Mouse (Mus musculus) C2C12 (cell line): ENCODE measurements around the gene Akap7. TPM values are rescaled to one million over a fixed set of nuclear protein-coding genes. Genes with fewer than 3 reads are reported as not detected.

Experiments used
- H3K27me3 ChIP-seq: one replicate; pipeline ENCODE4 v1.6.1; 2011; ENCODE audit not compliant: control insufficient read depth, insufficient read depth, insufficient read length
- H3K36me3 ChIP-seq: one replicate; pipeline ENCODE4 v1.6.1; 2011; ENCODE audit not compliant: control insufficient read depth, insufficient read depth
- H3K4me3 ChIP-seq: one replicate; pipeline ENCODE4 v1.5.1; 2011; ENCODE audit warnings: mild to moderate bottlenecking, control low read depth; ENCODE audit not compliant: poor library complexity, insufficient read depth, severe bottlenecking
- H3K79me2 ChIP-seq: one replicate; pipeline ENCODE4 v1.6.1; 2011; ENCODE audit not compliant: control insufficient read depth, insufficient read depth
- H3K79me3 ChIP-seq: one replicate; pipeline ENCODE4 v1.6.1; 2011; ENCODE audit warnings: low read depth, control low read depth
- H3ac ChIP-seq: one replicate; pipeline ENCODE3; 2011; ENCODE audit warnings: low read depth; ENCODE audit not compliant: control insufficient read depth, insufficient read length
- CEBPB ChIP-seq: IDR thresholded peaks from one replicate; pipeline ENCODE4 v1.6.1; 2011; ENCODE audit warnings: low read depth, mild to moderate bottlenecking, control low read depth, moderate library complexity
- CTCF ChIP-seq: IDR thresholded peaks from one replicate; pipeline ENCODE4 v1.5.1; 2011; ENCODE audit not compliant: control insufficient read depth, insufficient read depth, insufficient read length
- FOSL1 ChIP-seq: IDR thresholded peaks from one replicate; pipeline ENCODE4 v1.8.0; 2011; ENCODE audit warnings: mild to moderate bottlenecking, low read length; ENCODE audit not compliant: poor library complexity, insufficient read depth, severe bottlenecking
- MAX ChIP-seq: IDR thresholded peaks from one replicate; pipeline ENCODE4 v1.6.1; 2011; ENCODE audit warnings: mild to moderate bottlenecking, control low read depth
- MYOD1 ChIP-seq: IDR thresholded peaks from one replicate; pipeline ENCODE4 v1.6.1; 2011; ENCODE audit warnings: low read depth; ENCODE audit not compliant: control insufficient read depth, insufficient read length
- MYOG ChIP-seq: IDR thresholded peaks from one replicate; pipeline ENCODE4 v1.6.1; 2011; ENCODE audit not compliant: control insufficient read depth, insufficient read length; ENCODE audit errors: extremely low read depth
- USF1 ChIP-seq: IDR thresholded peaks from one replicate; pipeline ENCODE4 v1.6.1; 2011; ENCODE audit warnings: low read depth, mild to moderate bottlenecking, control low read depth, moderate library complexity
- polyA plus RNA-seq: library from polyadenylated mRNA; unstranded; fragments of >200 nt; fragmentation: generic; extraction: Trizol; gene quantifications from one replicate; pipeline ENCODE4 v1.2.1, GENCODE M21; 2012; ENCODE audit warnings: missing spikeins

The Akap7 gene
- polyA plus RNA-seq, 1 experiment: 4.6 TPM

DNA sequence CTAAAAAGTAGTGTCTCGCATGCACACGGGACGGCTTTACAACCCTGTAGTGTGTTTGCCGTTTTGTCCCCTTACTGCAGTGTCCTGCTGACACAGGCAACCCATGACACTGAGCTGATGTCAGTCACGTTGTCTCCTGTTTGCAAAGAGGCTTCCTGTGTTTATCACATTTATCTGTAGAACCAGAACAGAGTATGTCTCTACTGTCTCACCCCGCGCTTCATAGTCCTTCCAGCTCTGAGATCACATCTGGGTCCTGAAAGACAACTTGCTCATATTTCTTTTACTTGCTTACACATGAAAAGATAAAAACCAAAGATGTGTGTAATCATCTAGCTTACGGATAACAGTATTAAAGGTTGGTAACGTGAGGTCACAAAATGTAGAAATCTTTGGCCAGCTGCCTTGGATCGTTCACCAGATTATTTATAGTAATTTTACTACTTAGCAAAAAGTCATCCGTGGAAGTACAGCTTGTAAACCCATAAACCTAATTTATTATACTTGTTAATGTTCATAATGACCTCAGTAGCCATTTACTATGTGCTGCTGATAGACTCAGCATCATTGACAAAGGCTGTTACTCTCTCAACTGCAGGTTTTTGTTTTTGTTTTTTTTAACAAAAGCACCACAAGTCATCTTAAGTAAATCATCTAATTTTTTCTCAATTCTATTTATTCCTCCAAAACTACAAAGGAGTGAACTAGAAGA is 22.4 kb downstream of the Akap7 start:
- Histone ChIP-seq H3K79me2 (no peaks in the 10 kb centered on the region), H3K4me3 (no peak overlapping the region), H3K36me3 (no peaks in the 10 kb centered on the region), H3K79me3 (no peaks in the 10 kb centered on the region), H3K27me3 (no peaks in the 10 kb centered on the region), H3ac (no peak overlapping the region)
- TF ChIP-seq USF1 (no peak), CTCF (no peak), FOSL1 (no peak)

DNA sequence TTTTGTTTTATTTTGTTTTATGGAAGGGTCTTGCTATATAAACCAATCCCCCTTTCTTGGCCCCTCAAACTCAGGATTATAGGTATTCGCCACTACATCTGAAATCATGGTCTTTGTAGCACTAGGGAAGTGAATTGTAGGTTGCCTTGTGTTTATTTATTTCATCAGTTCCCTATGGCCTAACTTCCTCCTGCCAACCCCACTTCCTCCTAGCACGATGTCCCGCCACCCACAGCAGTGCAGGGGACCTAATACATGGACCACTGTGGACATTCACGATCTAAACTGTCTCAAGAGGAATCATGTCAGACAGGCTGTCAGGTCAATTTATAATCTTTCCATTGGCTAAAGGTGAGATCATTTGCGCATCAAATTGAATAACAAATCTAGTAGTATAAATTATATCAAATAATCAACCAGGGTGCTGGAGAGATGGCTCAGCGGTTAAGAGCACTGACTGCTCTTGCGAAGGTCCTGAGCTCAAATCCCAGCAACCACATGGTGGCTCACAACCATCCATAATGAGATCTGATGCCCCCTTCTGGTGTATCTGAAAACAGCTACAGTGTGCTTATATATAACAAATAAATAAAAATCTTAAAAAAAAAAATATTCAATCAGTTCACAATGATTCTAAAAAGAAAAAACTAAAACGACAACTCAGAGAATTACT is 23.1 kb downstream of the Akap7 start:
- Histone ChIP-seq H3K79me3 (no peaks in the 10 kb centered on the region), H3K79me2 (no peaks in the 10 kb centered on the region), H3K4me3 (no peak overlapping the region), H3K27me3 (no peaks in the 10 kb centered on the region), H3ac (no peak overlapping the region), H3K36me3 (no peaks in the 10 kb centered on the region)
- TF ChIP-seq MYOG (no peak), USF1 (no peak), CEBPB (no peak), FOSL1 (no peak), MYOD1 (no peak), MAX (no peak), CTCF (no peak)

DNA sequence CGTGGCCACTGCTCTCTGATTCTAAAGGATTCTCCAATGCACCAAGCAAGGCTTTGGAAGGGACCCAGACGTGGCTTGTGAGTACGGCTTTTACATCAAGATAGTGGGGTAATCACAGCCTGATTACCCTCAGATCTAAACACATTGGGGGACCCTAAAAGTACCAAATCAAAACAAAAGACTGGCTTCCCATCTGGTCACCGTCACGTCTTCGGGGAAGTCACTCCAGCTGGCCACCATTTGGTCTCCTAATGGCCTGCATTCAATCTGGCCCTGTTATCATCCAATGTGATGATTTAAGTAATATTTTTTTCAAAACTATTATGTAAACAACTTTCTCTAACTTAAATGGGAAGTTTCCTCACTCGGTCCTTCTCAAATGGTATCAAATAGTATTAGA is 24.3 kb downstream of the Akap7 start:
- Histone ChIP-seq H3ac (no peak overlapping the region), H3K79me2 (no peaks in the 10 kb centered on the region), H3K27me3 (no peaks in the 10 kb centered on the region), H3K36me3 (no peaks in the 10 kb centered on the region), H3K79me3 (no peaks in the 10 kb centered on the region), H3K4me3 (no peak overlapping the region)
- TF ChIP-seq CTCF (no peak), MYOG (no peak), FOSL1 (no peak), MAX (no peak), CEBPB (no peak), USF1 (no peak), MYOD1 (no peak)

DNA sequence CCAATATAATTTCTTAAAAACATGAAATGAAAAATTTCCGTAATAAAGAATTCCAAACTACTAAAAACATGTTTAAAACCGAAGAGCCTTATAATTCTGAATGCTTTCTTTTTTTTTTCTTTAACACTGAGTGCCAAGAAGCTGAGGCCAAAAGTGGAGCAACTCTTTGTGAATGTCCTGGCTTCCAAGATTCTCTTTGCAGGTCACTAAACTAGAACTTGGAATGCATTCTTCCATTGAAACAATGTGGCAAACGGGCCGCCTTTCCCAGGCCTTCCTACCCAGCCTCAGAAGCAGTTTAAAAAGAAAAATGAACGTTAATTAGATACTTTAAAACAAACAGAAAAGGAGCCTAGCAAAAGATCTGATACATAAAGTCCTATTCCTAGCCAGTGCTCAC is 27.5 kb downstream of the Akap7 start:
- TF ChIP-seq CEBPB (no peak), USF1 (no peak), CTCF (no peak), MYOG (no peak), FOSL1 (no peak), MYOD1 (no peak), MAX (no peak)
- no peaks in the 10 kb centered on the region for H3K36me3 ChIP-seq

DNA sequence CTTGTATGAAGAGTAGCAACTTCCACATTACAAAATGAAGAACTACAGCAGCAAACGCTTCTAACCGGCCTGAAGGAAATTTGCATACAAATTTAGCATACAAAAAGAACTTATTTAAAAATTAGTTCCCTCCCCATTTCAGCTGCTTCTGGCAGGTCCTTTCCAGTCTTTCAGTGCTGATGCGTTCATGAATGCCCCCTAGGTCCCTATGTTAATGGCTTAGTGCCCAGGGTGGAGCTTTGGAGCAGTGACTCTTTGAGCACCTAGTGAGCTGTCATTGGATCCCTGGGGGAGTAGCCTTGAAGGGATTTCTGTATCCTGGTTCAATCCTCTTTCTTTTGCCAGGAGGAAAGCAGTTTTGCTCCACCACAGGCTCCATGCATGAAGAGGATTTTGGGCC is 28.3 kb downstream of the Akap7 start:
- Histone ChIP-seq H3K36me3 (no peaks in the 10 kb centered on the region), H3ac (no peak overlapping the region), H3K4me3 (no peak overlapping the region), H3K79me2 (no peaks in the 10 kb centered on the region), H3K79me3 (no peaks in the 10 kb centered on the region), H3K27me3 (no peaks in the 10 kb centered on the region)
- TF ChIP-seq MYOD1 (no peak), CTCF (no peak), CEBPB (no peak), FOSL1 (no peak), MYOG (no peak), USF1 (no peak), MAX (no peak)

More for the DNA sequence above, 27.5 kb downstream of the Akap7 start:
- Histone ChIP-seq H3K4me3 (no peak overlapping the region), H3K27me3 (no peaks in the 10 kb centered on the region), H3K79me2 (no peaks in the 10 kb centered on the region), H3ac (no peak overlapping the region), H3K79me3 (no peaks in the 10 kb centered on the region)

DNA sequence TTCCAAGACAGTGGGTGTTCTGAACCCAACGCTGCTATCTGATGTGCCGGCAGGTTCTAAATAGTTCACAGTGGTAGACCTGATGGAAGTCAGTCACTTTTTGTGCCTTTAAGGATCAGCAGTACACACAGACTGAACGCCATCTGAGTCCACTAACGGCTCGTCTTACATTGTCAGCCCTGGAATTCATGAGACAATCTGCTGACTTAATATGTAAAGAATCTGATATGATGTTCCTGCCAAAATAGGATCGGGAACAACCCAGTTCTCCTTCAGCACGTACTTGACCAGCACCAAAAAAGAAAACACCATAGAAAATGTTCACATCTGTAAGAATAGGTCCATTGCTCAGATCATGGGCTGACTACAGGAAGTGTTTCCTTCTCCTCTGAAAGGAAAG is 32.2 kb downstream of the Akap7 start:
- TF ChIP-seq CEBPB (no peak), MYOG (no peak), USF1 (no peak), CTCF (no peak), MYOD1 (no peak)
- no peaks in the 10 kb centered on the region for H3K79me2 ChIP-seq
- no peak overlapping the region for H3K4me3 ChIP-seq
- H3ac ChIP-seq: no peak overlapping the region
- H3K27me3 ChIP-seq: no peaks in the 10 kb centered on the region
- no peaks in the 10 kb centered on the region for H3K36me3 ChIP-seq
- H3K79me3 ChIP-seq: no peaks in the 10 kb centered on the region
